Mouse (Mus musculus): ENCODE data around the gene Kcne1. TPM values are rescaled to one million over a fixed set of nuclear protein-coding genes. Genes with fewer than 3 reads are reported as not detected.
A peak's percentile ranks its signal among the peaks of the same experiment; 100 is the strongest.

Gene Kcne1
- total and polyA plus RNA-seq, 3 experiments = not detected

- Histone ChIP-seq H3K27ac (ENCODE audit: control insufficient read depth, low read depth, low read length) (no peak overlapping the region), H3K4me3 (ENCODE audit: control insufficient read depth in 1 of 2, insufficient read depth in 1 of 2, low read depth in 2 of 2, low read length in 2 of 2) (peak overlapping the region in 1 of 2 experiments; percentile 10; a peak in 1 of 4 replicates), H3K9ac (ENCODE audit: control insufficient read depth, low read depth, low read length, poor library complexity, severe bottlenecking) (peak overlapping the region; percentile 2; the same call in 1 of the 2 replicates), H3K4me1 (ENCODE audit: control insufficient read depth in 1 of 2, insufficient read depth in 2 of 2, low read length in 2 of 2) (peaks cover 0 to 5% of the 10 kb centered on the region in 2 experiments; a peak in 3 of 4 replicates), H3K79me2 (ENCODE audit: control insufficient read depth, insufficient read depth, low read length, poor library complexity) (no peaks in the 10 kb centered on the region), H3K9me3 (replicated peaks; ENCODE audit: insufficient read depth, low read length) (no peaks in the 10 kb centered on the region), H3K27me3 (ENCODE audit: control insufficient read depth in 1 of 2, insufficient read depth in 2 of 2, low read length in 2 of 2) (no peaks in the 10 kb centered on the region), H3K36me3 (ENCODE audit: control insufficient read depth in 1 of 2, insufficient read depth in 2 of 2, low read length in 2 of 2) (peaks cover 0 to 6% of the 10 kb centered on the region in 2 experiments; a peak in 1 of 4 replicates)
- peak; percentile 35; the same call in 1 of the 2 replicates for TF ChIP-seq GATA1 (IDR thresholded peaks at IDR 0.05; ENCODE audit: low read depth, low read length)
- 0 out of 2 replicates have a peak, but pooled peaks have one; percentile 19 for TF ChIP-seq ETS1 (IDR thresholded peaks at IDR 0.05; ENCODE audit: low read depth, low read length)
- no peak for TF ChIP-seq CHD2 (IDR thresholded peaks at IDR 0.05; ENCODE audit: low read length)
- TF ChIP-seq SIN3A (IDR thresholded peaks at IDR 0.05; ENCODE audit: low read length) = peak; percentile 36; the same call in 1 of the 2 replicates
- TF ChIP-seq MXI1 (IDR thresholded peaks at IDR 0.05; ENCODE audit: low read depth, low read length) = peak; percentile 35; the same call in 1 of the 2 replicates
- DNase-seq (ENCODE audit: low read depth, low spot score) = peak; percentile 31
Observed at GRCm38 (mm10) chr16:92345177-92345576, 14.1 kb downstream of the Kcne1 start.

- 0 out of 2 replicates have a peak overlapping the region, but pooled peaks have one; percentile 3 for H3K9ac ChIP-seq (ENCODE audit: control insufficient read depth, low read depth, low read length, poor library complexity, severe bottlenecking)
- peaks cover 0 to 5% of the 10 kb centered on the region in 2 experiments; a peak in 3 of 4 replicates for H3K4me1 ChIP-seq (ENCODE audit: control insufficient read depth in 1 of 2, insufficient read depth in 2 of 2, low read length in 2 of 2)
- peak overlapping the region; percentile 35 to 47 for H3K4me3 ChIP-seq (ENCODE audit: control insufficient read depth in 1 of 2, insufficient read depth in 1 of 2, low read depth in 2 of 2, low read length in 2 of 2)
- no peaks in the 10 kb centered on the region for H3K27me3 ChIP-seq (ENCODE audit: control insufficient read depth in 1 of 2, insufficient read depth in 2 of 2, low read length in 2 of 2)
- no peaks in the 10 kb centered on the region for H3K79me2 ChIP-seq (ENCODE audit: control insufficient read depth, insufficient read depth, low read length, poor library complexity)
- peaks cover 0 to 6% of the 10 kb centered on the region in 2 experiments; a peak in 1 of 4 replicates for H3K36me3 ChIP-seq (ENCODE audit: control insufficient read depth in 1 of 2, insufficient read depth in 2 of 2, low read length in 2 of 2)
- H3K27ac ChIP-seq (ENCODE audit: control insufficient read depth, low read depth, low read length) = no peak overlapping the region
- no peaks in the 10 kb centered on the region for H3K9me3 ChIP-seq (replicated peaks; ENCODE audit: insufficient read depth, low read length)
- DNase-seq (ENCODE audit: low read depth, low spot score) = peak; percentile 91
- TF ChIP-seq KAT2A (conservative IDR thresholded peaks at IDR 0.05; ENCODE audit: low read depth, low read length) = no peak
- TF ChIP-seq ZKSCAN1 (IDR thresholded peaks at IDR 0.05; ENCODE audit: low read depth, low read length) = no peak
- TF ChIP-seq ZNF384 (IDR thresholded peaks at IDR 0.05; ENCODE audit: low read depth, low read length) = peak; percentile 52
- 0 out of 2 replicates have a peak, but pooled peaks have one; percentile 3 for TF ChIP-seq BHLHE40 (IDR thresholded peaks at IDR 0.05; ENCODE audit: borderline replicate concordance, low read depth, low read length)
- no peak for TF ChIP-seq ZMIZ1 (IDR thresholded peaks at IDR 0.05; ENCODE audit: low read depth, low read length)
- peak; percentile 86 for TF ChIP-seq TCF12 (IDR thresholded peaks at IDR 0.05; ENCODE audit: low read depth, low read length)
- TF ChIP-seq RCOR1 (IDR thresholded peaks at IDR 0.05; ENCODE audit: low read depth, low read length) = peak; percentile 45; the same call in 1 of the 2 replicates
- TF ChIP-seq ETS1 (IDR thresholded peaks at IDR 0.05; ENCODE audit: low read depth, low read length) = peak; percentile 90
- peak; percentile 72 for TF ChIP-seq RAD21 (IDR thresholded peaks at IDR 0.05; ENCODE audit: low read depth, low read length)
- TF ChIP-seq MYB (IDR thresholded peaks at IDR 0.05; ENCODE audit: low read depth, low read length) = no peak
- no peak for TF ChIP-seq NELFE (IDR thresholded peaks at IDR 0.05; ENCODE audit: low read depth, low read length)
- TF ChIP-seq ELF1 (IDR thresholded peaks at IDR 0.05; ENCODE audit: low read depth, low read length) = no peak
- no peak for TF ChIP-seq POLR2AphosphoS5 (IDR thresholded peaks at IDR 0.05; ENCODE audit: borderline replicate concordance, low read depth, low read length)
- no peak for TF ChIP-seq MAFK (IDR thresholded peaks at IDR 0.05; ENCODE audit: borderline replicate concordance, low read depth, low read length)
- TF ChIP-seq POLR2AphosphoS2 (IDR thresholded peaks at IDR 0.05; ENCODE audit: low read length) = no peak
- TF ChIP-seq SIN3A (IDR thresholded peaks at IDR 0.05; ENCODE audit: low read length) = 0 out of 2 replicates have a peak, but pooled peaks have one; percentile 51
- peak; percentile 86 for TF ChIP-seq GATA1 (IDR thresholded peaks at IDR 0.05; ENCODE audit: low read depth, low read length)
- no peak for TF ChIP-seq E2F4 (IDR thresholded peaks at IDR 0.05; ENCODE audit: borderline replicate concordance, low read depth, low read length)
- no peak for TF ChIP-seq MEF2A (IDR thresholded peaks at IDR 0.05; ENCODE audit: extremely low read depth, insufficient replicate concordance, low read depth, low read length, poor library complexity, severe bottlenecking)
- TF ChIP-seq MYC (IDR thresholded peaks at IDR 0.05; ENCODE audit: low read depth, low read length) = 0 out of 2 replicates have a peak, but pooled peaks have one; percentile 32
- TF ChIP-seq GABPA (IDR thresholded peaks at IDR 0.05; ENCODE audit: low read depth, low read length) = no peak
- TF ChIP-seq HCFC1 (IDR thresholded peaks at IDR 0.05; ENCODE audit: low read depth, low read length) = peak; percentile 56; the same call in 1 of the 2 replicates
- peak; percentile 68 to 78 for TF ChIP-seq EP300 (IDR thresholded peaks at IDR 0.05; ENCODE audit: low read depth in 1 of 2, low read length in 2 of 2)
- TF ChIP-seq SMC3 (IDR thresholded peaks at IDR 0.05; ENCODE audit: low read depth, low read length) = peak; percentile 90
- peak; percentile 58 for TF ChIP-seq ZC3H11A (IDR thresholded peaks at IDR 0.05; ENCODE audit: low read depth, low read length)
- TF ChIP-seq TBP (IDR thresholded peaks at IDR 0.05; ENCODE audit: low read depth, low read length) = no peak
Observed at GRCm38 (mm10) chr16:92340612-92341511, 18.4 kb downstream of the Kcne1 start.
